Mouse (Mus musculus) frontal cortex, adult (tissue): Measurements from ENCODE around the gene E130208F15Rik.

Source experiments
- ATAC-seq: cut with Nextera tagmentation; 2 replicates; pipeline ENCODE4 v1.9.2; 2017; ENCODE audit warnings: mild to moderate bottlenecking, moderate library complexity, mixed read lengths; ENCODE audit not compliant: low TSS enrichment

The E130208F15Rik gene

GRCm38 (mm10) chr7:30306083-30306779, 15.3 kb upstream of the E130208F15Rik start:
- no peak for ATAC-seq

DNA sequence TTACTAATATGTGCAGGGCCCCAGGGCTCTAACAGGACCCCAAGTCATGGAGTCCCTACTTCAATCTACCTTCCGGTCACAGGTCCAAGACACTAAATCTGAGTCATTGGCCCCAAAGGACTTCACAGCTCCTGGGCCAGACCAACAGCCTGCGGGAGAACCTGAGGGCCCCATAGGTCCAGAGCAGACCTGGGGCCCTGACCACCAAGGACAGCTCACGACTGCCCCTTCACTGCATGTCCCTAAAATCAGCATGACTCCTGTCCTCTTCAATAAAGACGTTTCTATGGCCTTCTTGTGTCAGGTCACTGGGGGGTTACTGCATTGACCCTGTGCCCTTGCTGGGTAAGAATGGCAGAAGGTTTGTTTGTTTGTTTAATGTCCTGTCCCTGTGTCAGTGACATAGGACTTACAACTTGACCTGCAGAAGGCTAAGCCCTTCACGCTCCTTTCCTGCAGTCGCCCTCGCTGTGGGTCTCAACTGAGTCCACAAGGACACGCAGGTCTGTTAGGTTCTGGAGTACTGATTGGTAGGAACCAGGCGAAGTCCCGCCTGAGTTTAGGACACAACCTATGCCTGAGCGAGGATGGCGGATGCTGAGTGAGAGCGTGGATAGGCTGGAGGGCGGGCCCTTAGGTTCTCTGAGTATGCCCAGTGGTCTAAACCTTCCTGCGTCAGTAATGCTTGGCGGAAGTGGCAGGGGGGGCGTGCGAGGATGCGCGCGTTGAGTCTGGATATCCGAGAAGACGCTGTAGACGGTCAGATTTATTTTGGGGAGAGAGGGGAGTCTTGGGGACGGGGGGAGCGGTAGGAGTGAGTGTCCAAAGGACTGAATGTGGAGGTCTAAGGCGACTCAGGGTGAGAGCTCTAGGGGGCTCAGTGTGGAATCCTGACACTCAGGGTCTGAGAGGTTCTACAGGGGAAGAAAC, 13.2 kb upstream of the E130208F15Rik start, which contains the start of gene Alkbh6:
Gene Alkbh6 (plus strand): TSS at position 642 of the 930 bp plus-strand sequence.
- ATAC-seq = peak; percentile 98

- ATAC-seq = no peak
Measured at GRCm38 (mm10) chr7:30309395-30310129, 12.0 kb upstream of the E130208F15Rik start.

GRCm38 (mm10) chr7:30310136-30310535, 11.4 kb upstream of the E130208F15Rik start:
- ATAC-seq = no peak

DNA sequence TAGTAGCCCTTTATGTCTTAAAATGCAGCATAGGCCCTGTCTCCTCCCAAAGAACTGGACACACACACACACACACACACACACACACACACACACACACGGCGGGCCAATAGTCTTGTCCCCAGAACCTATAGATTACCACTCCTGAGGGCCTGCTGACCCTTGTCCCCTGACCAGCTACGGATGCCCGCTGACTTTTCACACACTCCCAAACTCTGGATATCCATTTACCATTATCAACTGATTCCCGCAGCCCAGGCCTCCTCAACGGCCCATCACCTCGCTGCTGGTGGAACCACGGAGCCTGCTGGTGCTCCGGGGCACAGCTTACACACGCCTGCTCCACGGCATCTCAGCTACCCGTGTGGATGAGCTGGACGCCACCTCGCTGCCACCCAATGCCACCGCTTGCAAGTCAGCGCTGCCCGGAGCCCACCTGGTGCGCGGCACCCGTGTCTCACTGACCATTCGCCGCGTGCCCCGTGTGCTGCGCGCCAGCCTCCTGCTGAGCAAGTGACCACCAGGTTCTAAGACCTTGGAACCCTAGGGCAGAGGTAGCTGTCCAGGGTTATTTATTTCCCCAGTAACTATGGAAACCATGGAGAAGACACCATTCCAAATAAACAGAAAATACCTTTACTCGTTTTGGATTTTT, 7.7 kb upstream of the E130208F15Rik start:
- ATAC-seq = no peak

DNA sequence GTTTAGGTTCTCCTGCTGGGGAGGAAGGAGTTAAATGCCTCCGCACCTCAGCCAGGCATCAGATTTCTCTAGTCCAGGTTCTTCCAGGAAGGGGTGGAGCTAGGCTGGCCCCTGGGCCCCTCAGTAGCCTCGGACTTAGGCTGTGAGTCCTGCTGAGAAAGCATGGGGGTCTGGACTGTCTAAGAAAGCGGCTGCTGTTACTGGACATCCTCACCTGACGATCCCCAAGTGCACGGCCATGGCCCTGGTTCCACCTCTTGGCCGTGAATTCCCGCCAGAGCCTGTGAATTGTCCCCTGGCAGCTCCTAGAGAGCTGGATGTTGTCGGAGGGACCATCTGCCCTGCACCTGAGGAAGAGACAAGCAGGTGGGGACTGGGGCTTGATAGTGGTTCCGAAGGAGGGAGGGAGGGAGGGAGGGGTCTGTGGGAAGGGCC, 6.8 kb upstream of the E130208F15Rik start, which contains the start of gene Syne4:
Gene Syne4 (plus strand): TSS at position 87 of the 435 bp plus-strand sequence.
- ATAC-seq = no peak

GRCm38 (mm10) chr7:30315559-30316529, 5.7 kb upstream of the E130208F15Rik start:
- no peak for ATAC-seq

DNA sequence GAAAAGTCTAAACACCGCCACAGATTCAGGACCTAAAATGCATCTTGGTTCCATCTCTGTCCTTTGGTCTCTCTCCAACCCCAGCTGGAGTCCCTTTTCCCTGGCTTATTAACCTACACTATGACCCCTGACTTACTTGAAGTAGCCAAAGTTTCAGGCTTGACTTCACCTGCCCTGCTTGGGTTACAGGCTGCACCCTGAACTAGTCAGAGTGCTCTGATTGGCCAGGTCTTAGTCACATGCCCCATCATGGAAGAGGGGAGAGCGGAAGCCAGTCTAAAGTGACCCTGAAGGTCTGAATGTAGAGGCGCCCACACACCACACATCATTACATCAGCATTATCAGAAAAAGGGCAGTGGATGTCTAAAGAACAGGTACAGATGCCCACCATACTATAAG, 3.4 kb upstream of the E130208F15Rik start:
- ATAC-seq = no peak

- no peak for ATAC-seq
Measured at GRCm38 (mm10) chr7:30320946-30321345, 594 bp upstream of the E130208F15Rik start.

GRCm38 (mm10) chr7:30322285-30322667, 736 bp downstream of the E130208F15Rik start:
- ATAC-seq = peak; percentile 88

DNA sequence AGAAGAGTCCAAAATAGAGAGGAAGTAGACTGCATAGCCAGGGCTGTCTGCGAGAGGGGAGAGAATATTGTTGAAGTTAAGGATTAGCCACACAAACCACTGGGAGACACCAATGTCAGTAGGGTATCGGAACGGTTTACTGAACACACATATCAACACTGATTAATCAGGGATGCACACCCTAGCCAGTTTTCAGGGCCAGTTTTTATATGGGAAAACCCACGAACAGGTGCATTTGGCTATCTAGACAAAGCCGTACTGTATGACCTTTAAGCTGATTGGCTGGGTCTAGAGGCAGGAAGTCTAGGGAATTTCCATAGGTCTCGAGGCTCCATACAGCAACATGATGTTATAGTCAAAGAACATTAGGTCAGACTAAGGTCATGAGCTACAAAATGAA, 1.3 kb downstream of the E130208F15Rik start:
- no peak for ATAC-seq

DNA sequence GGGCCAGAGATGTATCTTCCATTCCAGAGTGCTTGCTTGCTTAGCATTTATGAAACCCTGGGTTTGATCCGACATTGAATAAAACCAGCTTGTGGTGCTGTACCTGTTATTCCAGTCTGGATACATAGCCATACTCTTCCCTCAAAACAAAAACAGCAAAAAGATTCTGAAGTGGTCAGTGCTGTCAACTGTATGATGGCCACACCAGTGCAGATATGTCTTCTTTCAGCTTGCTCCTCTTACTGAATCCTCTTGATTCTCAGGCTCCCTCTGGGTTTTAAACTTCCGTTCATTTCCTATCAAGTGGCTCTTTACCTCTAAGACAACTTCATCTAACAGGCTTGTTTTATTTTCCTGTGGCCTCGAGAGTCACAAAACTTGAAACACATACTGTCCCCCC, 2.3 kb downstream of the E130208F15Rik start, which contains the start of gene Sdhaf1:
Gene Sdhaf1 (minus strand): TSS at position 101 of the 400 bp plus-strand sequence.
- ATAC-seq = no peak

DNA sequence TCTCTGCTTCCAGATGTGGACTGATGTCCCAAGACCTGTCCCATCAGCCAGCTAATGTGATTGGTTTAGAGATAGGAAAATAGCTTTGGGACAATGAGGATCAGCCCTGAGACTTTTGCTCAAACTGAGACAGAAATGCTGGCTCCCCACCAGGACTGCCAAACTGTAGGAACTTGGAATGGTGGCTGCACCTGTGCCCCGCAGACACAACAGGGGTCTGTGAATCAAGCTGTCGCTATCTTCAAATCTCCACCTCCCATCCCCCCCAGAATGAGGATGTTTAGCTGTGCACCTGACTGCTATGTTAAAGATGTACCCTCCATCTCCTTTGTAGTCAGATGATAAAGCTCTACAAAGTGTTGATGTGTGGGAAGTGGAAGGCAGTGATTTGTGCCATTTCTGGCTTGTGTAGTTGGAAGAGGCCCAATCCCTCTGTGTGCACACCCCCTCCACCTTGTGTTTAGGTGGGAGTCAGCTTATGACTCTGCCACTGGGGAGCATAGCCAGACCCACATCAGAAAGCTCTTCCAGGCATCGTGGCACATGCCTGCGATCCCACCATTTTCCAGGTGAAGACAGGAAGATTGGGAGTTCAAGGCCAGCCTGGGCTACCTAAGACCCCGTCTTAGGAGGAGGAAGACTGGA, 2.9 kb downstream of the E130208F15Rik start:
- peak; percentile 41; the same call in 1 of the 2 replicates for ATAC-seq

GRCm38 (mm10) chr7:30325364-30325763, 3.8 kb downstream of the E130208F15Rik start:
- no peak for ATAC-seq

DNA sequence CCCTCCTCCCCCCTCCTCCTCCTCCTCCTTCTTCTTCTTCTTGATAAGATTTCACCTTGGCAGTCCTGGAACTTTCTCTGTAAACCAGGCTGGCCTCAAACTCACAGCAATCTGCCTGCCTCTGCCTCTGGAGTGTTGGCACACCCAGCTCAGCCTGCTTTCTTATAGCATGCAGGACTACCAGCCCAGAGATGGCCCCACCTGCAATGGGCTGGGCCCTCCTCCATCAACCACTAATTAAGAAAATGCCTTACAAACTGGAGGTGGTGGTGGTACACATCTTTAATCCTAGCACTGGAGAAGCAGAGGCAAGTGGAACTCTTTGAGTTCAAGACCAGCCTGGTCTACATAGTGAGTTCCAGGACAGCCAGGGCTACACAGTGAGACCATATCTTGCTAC, 4.9 kb downstream of the E130208F15Rik start:
- ATAC-seq = no peak

DNA sequence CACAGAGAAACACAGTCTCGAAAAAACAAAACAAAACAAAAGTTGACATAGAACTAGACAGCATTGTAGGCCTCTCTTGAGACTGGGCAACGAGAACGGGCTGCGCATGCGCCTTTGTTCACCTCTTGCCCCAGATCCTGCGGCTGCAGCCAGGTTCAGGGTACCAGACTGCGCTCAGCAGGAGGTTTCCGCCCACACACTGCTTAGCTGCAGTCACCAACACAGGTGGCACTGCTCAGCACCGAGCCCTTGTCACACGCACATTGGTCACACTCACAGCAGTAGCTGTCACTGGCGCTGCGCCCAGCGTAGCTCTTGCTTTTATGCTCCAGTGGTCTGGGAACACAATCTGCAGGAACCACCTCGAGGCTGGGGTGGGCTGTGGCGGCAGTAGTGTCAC, 5.6 kb downstream of the E130208F15Rik start:
- no peak for ATAC-seq

DNA sequence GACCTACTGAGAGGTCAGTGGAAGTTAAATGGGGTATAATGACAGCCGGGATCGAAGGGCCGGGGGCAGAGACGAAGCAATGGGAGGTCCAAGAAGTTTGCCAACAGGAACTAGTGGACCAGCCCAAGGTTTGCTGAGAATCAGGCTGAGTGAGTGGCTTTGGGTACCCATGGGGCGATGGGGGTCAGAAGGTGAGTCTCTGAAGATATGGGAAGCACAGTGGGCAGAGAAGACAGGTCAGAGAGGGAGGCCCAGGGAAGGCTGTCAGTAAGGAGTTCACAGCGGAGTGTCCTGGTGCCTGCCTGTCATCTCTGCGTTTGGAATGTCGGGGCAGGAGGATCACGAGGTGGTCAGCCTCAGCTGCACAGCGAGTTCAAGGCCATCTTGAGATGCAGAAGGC, 6.8 kb downstream of the E130208F15Rik start:
- no peak for ATAC-seq

DNA sequence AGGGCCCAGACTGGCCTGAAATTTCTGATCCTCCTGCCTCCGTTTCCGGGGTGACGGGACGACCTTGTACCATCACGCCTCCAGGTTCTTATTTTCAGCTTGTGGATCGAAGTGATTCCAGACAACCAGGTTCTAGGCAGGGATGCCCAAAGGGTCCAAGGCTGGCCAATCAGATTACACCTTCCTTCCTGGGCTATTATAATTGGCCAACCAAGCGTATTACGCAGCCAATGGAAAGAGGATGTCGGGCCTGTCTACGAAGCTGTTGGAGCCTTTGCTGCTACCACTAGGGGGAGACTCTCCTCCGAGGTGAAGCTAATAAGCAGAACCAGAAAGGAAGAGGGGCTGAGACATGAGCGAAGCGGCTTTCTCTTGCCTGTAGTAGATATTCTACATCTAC, 10.3 kb downstream of the E130208F15Rik start:
- peak; percentile 93 for ATAC-seq

- no peak for ATAC-seq
Measured at GRCm38 (mm10) chr7:30332622-30333259, 11.2 kb downstream of the E130208F15Rik start.
